Mouse (Mus musculus): Measurements from ENCODE around the gene Prlh. TPM values are rescaled to one million over a fixed set of nuclear protein-coding genes. Genes with fewer than 3 reads are reported as not detected.

Gene Prlh
- polyA plus RNA-seq, 1 experiment from 2014 or later, result not detected

DNA sequence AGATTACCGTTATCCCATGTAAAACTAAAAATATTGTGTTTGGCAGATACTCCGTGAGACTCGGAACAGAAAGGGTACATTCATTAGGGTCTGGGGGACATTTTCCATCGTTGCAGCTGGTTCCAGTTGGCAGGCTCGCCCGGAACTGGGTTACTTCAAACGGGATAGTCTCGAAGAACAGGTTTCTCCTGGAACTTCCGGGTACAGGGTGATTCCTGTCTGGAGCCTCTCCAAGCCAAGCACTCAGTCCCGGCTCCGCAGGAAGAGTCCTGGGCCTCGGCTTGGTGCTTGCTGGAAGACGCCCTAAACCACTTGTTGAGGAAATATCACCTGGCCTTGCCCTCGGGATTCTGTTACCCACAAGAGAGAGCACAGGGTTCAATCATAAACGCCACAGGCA, 25.6 kb upstream of the Prlh start:
- DNase-seq (ENCODE audit: low spot score), result no peak
- 55% methylated on average over 15 of the region's 15 CpGs for WGBS
- Histone ChIP-seq H3K9me3 (no peaks in the 10 kb centered on the region), H3K4me3 (peak overlapping the region; percentile 46; the same call in 1 of the 2 replicates), H3K27me3 (ENCODE audit: insufficient read depth, poor library complexity, severe bottlenecking) (peaks cover 19% of the 10 kb centered on the region), H3K36me3 (no peaks in the 10 kb centered on the region), H3K27ac (no peak overlapping the region), H3K4me1 (replicated peaks) (peaks cover 15% of the 10 kb centered on the region)

DNA sequence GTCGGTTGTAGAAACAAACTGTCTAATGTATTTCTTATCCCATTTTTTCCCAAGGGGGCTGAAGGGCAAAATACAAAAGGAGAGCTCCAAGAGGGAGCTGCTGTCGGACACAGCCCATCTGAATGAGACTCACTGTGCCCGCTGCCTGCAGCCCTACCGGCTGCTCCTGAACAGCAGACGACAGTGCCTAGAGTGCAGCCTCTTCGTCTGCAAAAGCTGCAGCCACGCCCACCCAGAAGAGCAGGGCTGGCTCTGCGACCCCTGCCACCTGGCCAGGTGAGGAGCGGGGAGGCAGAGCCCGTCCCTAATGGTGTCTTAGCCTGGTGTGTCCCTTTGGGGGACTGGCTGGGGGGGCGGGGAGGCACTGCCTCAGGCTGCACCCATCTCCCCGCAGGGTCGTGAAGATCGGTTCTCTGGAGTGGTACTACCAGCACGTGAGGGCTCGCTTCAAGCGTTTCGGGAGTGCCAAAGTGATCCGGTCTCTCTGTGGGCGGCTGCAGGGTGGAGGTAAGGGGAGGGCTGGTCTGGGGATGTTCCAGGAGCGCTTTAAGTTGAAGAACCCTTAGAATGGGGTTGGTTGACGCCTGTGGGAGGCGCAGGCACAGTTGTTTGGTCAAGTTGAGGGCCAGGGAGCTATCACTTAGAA, 24.9 kb upstream of the Prlh start:
- Histone ChIP-seq H3K9me3 (no peaks in the 10 kb centered on the region), H3K36me3 (no peaks in the 10 kb centered on the region), H3K4me1 (replicated peaks) (peaks cover 15% of the 10 kb centered on the region), H3K27ac (peak overlapping the region; percentile 57; the same call in 1 of the 2 replicates), H3K27me3 (ENCODE audit: insufficient read depth, poor library complexity, severe bottlenecking) (peaks cover 19% of the 10 kb centered on the region), H3K4me3 (peak overlapping the region; percentile 46)
- DNase-seq (ENCODE audit: low spot score), result peak; percentile 20
- WGBS, result 1% methylated on average over 23 of the region's 23 CpGs

DNA sequence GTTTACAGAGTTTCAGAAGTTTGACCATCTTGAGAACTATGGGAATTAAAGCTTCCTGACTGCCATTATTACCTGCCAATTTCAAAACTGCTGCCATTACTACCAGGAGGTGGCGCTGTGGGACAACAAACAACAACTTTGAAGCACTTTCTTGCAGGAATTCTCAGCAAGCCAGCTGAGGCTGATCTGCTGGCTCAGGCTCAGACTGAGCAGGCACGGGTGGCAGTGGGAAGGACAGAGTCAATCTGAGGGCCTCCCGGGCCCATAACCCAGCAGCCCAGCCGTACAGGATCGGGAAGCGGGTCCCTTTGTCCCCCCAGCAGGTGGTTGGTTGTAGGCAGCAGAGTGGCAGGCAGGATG, 24.4 kb upstream of the Prlh start:
- Histone ChIP-seq H3K4me1 (replicated peaks) (peaks cover 15% of the 10 kb centered on the region), H3K4me3 (peak overlapping the region; percentile 46), H3K27ac (peak overlapping the region; percentile 66), H3K36me3 (no peaks in the 10 kb centered on the region), H3K27me3 (ENCODE audit: insufficient read depth, poor library complexity, severe bottlenecking) (peaks cover 19% of the 10 kb centered on the region), H3K9me3 (no peaks in the 10 kb centered on the region)
- WGBS, result 5% methylated on average over 6 of the region's 6 CpGs
- peak; percentile 87 for DNase-seq (ENCODE audit: low spot score)

DNA sequence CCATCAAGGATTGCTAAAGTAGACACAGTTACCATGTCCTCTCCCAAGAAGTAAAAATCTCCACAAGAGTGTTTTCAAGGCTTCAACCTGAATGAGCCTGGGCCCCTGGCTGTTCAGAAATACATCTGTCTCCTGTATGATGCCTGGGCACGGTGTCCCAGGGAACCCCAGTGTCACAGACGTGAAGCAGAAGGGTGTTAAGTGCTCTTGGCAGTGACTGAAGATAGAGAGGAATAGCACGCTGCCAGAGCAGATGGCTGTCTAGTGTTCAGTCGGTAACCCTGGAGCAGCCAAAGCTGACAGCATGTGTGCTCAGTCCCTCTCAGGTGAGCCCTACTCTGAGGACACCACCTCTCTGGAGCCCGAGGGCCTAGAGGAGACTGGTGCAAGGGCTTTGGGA, 19.9 kb upstream of the Prlh start:
- Histone ChIP-seq H3K36me3 (no peaks in the 10 kb centered on the region), H3K27me3 (ENCODE audit: insufficient read depth, poor library complexity, severe bottlenecking) (peaks cover 4% of the 10 kb centered on the region), H3K4me1 (replicated peaks) (peaks cover 7% of the 10 kb centered on the region), H3K9me3 (no peaks in the 10 kb centered on the region), H3K27ac (no peak overlapping the region), H3K4me3 (no peak overlapping the region)
- no peak for DNase-seq (ENCODE audit: low spot score)
- WGBS, result 75% methylated on average over 5 of the region's 5 CpGs

DNA sequence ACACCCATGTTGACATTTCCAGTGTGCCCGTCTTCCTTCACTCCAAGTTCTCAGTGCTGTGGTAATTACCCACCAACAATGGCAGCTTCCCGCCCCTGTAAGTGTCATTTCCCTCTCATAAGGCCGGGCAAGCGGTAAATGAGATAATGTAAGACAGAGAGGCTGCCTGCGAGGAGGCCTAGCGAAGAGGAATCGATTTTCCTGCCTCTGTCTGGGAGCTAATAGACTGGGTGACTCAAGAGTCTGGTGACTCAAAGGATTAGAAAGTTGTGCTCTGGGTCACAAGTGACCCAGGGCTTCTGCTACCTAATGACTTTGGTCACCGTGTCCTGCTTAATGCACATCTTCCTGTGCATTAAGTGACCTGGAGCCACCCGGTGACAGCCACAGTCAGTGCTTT, 15.9 kb upstream of the Prlh start:
- Histone ChIP-seq H3K4me1 (replicated peaks) (no peaks in the 10 kb centered on the region), H3K27me3 (ENCODE audit: insufficient read depth, poor library complexity, severe bottlenecking) (0 out of 2 replicates have a peak, but pooled peaks cover 3% of the 10 kb centered on the region), H3K36me3 (no peaks in the 10 kb centered on the region), H3K9me3 (no peaks in the 10 kb centered on the region), H3K27ac (no peak overlapping the region), H3K4me3 (no peak overlapping the region)
- WGBS, result 79% methylated on average over 9 of the region's 9 CpGs
- DNase-seq (ENCODE audit: low spot score), result no peak

DNA sequence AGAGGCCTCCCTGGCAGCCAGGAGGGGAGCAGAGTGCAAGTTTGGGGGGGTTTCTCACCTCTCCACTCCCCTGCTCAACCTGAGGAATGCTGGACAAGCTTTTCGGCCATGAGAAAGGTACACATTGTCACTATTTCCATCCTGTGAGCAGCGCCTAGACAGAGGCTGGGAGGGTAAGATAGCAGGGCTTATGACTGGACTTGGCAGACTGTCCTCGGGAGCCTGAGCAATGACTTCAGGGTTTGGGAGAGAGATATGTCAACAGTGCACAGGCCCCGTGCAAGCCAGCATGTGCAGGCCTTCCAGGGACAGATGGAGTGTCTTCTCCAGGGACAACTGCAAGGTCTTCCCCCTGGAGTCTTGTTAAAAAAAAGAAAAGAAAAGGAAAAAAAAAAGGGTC, 12.9 kb upstream of the Prlh start:
- 0 out of 2 replicates have a peak, but pooled peaks cover 3% of the 10 kb centered on the region for H3K27me3 ChIP-seq (ENCODE audit: insufficient read depth, poor library complexity, severe bottlenecking)
- no peak overlapping the region for H3K27ac ChIP-seq
- no peak overlapping the region for H3K4me3 ChIP-seq
- no peaks in the 10 kb centered on the region for H3K36me3 ChIP-seq
- DNase-seq (ENCODE audit: low spot score), result no peak
- no peaks in the 10 kb centered on the region for H3K9me3 ChIP-seq
- 88% methylated on average over 4 of the region's 4 CpGs for WGBS
- H3K4me1 ChIP-seq (replicated peaks), result no peaks in the 10 kb centered on the region; the same call in 1 of the 2 replicates

DNA sequence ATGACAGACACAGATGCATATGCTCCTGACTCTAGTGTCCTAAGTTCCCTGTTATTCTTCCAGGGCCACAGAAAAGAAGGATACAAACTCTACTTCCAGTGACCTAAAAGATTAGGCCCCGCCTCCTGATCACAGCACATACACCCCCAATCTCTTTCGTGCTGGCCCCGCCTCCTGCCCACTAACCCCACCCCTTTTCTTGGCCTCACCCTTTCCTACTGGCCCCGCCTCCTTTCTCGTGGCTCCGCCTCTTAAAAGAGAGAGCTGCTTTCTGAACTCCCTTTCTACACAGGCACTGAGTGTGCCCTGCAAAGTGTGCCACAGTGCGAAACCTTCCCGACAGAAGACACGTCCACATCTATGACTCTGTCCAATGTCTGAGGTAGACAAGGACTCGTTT, 7.7 kb upstream of the Prlh start:
- Histone ChIP-seq H3K4me3 (no peak overlapping the region), H3K9me3 (no peaks in the 10 kb centered on the region), H3K27me3 (ENCODE audit: insufficient read depth, poor library complexity, severe bottlenecking) (no peaks in the 10 kb centered on the region), H3K4me1 (replicated peaks) (peaks cover 7% of the 10 kb centered on the region; the same call in 1 of the 2 replicates), H3K27ac (peak overlapping the region; percentile 56), H3K36me3 (no peaks in the 10 kb centered on the region)
- DNase-seq (ENCODE audit: low spot score), result peak; percentile 30
- WGBS, result 47% methylated on average over 10 of the region's 10 CpGs

DNA sequence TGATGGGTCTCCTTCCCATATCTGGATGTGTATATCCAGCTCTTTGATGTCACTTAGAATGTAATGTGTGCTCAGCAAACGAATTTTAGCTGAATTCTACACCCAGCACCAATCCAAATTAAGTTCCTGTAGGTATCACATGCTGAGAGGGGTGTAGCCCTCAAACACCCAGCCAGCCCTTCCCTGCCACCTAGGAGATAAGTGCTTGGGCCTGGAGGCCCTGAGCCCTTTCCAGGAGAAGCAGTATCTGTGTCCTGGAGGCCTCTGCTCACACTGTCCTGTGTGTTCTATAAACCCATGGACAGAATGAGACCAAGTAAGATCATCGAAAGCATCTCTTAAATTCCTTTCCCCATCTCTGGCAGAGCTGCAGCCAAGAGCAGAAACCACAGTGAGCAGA, 5.7 kb upstream of the Prlh start:
- Histone ChIP-seq H3K27me3 (ENCODE audit: insufficient read depth, poor library complexity, severe bottlenecking) (no peaks in the 10 kb centered on the region), H3K9me3 (no peaks in the 10 kb centered on the region), H3K4me3 (no peak overlapping the region), H3K4me1 (replicated peaks) (peaks cover 7% of the 10 kb centered on the region; the same call in 1 of the 2 replicates), H3K36me3 (no peaks in the 10 kb centered on the region), H3K27ac (no peak overlapping the region)
- WGBS, result 77% methylated on average over 2 of the region's 2 CpGs
- DNase-seq (ENCODE audit: low spot score), result no peak

DNA sequence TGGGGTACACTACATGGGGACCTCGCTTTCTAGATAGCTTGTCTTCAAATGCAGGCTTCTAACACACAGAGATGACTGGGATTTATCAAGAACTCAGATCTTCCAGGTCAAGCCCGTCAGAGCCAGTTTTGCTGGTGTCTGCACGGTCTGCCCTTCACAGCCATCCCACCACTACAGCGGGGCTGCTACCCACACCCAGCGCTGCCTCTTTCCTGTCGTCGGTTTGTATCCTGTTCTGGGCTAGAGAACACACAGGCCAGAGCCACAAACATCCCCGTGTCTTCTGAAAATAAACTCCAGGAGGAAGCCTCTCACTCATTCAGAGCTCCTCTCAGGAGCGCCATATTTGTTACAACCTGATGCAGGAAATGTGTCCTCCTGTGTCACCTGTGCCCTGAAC, 3.6 kb upstream of the Prlh start:
- 75% methylated on average over 9 of the region's 9 CpGs for WGBS
- no peaks in the 10 kb centered on the region for H3K36me3 ChIP-seq
- peaks cover 7% of the 10 kb centered on the region; the same call in 1 of the 2 replicates for H3K4me1 ChIP-seq (replicated peaks)
- H3K27me3 ChIP-seq (ENCODE audit: insufficient read depth, poor library complexity, severe bottlenecking), result no peaks in the 10 kb centered on the region
- H3K9me3 ChIP-seq, result no peaks in the 10 kb centered on the region
- DNase-seq (ENCODE audit: low spot score), result no peak
- no peak overlapping the region for H3K4me3 ChIP-seq
- no peak overlapping the region for H3K27ac ChIP-seq

DNA sequence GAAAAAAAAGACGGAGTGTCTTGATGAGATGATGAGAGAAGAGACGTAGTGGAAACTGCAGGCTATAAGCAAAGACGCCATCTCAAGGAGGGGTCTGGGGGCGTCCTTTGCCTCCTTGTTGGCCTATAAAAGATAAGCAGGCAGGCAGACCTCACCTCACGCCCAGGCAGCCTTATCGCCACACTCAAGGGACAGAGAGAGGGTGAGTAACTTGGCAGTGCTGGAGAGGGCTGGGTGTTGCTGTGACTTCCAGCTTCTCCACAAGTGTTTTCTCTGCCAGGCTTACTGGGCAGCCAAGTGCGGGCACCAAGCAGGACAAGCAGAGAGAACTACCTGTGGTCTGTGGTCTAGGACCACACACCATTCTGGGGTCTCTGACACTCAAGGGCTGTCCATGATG, 1.2 kb upstream of the Prlh start:
- no peaks in the 10 kb centered on the region for H3K4me1 ChIP-seq (replicated peaks)
- H3K9me3 ChIP-seq, result no peaks in the 10 kb centered on the region
- no peak for DNase-seq (ENCODE audit: low spot score)
- H3K27ac ChIP-seq, result no peak overlapping the region
- 81% methylated on average over 7 of the region's 7 CpGs for WGBS
- no peaks in the 10 kb centered on the region for H3K27me3 ChIP-seq (ENCODE audit: insufficient read depth, poor library complexity, severe bottlenecking)
- H3K4me3 ChIP-seq, result no peak overlapping the region
- no peaks in the 10 kb centered on the region for H3K36me3 ChIP-seq

DNA sequence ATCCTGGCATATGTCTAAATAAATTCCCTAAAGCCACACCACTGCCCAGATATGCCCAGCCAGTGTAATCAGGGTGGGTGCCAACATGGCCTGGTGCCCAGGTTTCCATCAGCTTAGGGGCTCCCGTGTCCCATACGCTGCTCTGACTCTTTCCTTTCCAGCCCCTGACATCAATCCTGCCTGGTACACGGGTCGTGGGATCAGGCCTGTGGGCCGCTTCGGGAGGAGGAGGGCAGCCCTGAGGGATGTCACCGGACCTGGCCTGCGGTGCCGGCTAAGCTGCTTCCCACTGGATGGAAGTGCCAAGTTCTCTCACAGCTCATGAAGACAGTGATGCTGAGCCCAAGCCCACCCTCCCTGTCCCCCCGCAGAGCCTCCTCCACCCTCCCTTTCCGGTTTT, 780 bp downstream of the Prlh start:
- Histone ChIP-seq H3K27ac (no peak overlapping the region), H3K27me3 (ENCODE audit: insufficient read depth, poor library complexity, severe bottlenecking) (peaks cover 9% of the 10 kb centered on the region), H3K4me1 (replicated peaks) (no peaks in the 10 kb centered on the region), H3K9me3 (no peaks in the 10 kb centered on the region), H3K4me3 (no peak overlapping the region), H3K36me3 (no peaks in the 10 kb centered on the region)
- no peak for DNase-seq (ENCODE audit: low spot score)
- 87% methylated on average over 11 of the region's 11 CpGs for WGBS

DNA sequence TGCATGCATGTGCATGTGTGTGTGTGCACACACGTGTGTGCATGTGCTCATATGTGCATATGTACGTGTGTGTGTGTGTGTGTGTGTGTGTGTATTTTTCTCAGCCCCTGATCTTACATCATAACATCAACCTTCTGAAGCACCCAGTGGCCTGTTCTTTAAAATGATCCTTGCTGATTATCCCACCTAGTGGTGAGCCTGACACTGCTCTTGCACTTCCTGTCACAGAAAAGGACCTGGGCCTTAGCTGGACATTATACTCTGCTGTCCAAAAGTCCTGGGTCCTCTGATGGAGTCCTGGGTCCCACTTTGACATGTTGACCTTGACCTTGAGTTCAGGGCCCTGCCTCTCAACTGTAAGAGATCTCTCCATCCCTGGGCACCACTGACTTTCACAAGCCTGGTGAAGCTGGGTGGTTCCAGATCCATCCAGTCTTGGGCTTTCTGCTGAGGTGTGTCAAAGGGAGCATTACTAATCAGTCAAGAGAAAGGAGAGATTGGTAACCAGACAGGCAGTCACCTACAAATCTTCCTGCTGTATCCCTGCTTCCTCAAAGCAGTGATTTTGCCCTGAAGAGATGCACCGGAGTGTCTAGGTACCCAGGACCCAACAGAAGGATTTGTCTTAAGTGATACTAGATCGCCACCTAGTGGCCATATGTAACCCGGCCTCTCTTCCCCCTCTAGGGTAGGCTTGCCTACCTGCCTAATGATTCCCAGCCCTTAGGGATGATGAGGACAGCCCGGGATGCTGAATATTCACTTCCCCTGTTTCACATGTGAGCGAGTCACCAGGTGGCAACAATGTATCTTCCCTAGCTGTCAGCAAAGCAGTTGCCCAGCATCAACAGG, 3.6 kb downstream of the Prlh start:
- Histone ChIP-seq H3K9me3 (no peaks in the 10 kb centered on the region), H3K4me3 (no peak overlapping the region), H3K4me1 (replicated peaks) (no peaks in the 10 kb centered on the region), H3K36me3 (no peaks in the 10 kb centered on the region), H3K27me3 (ENCODE audit: insufficient read depth, poor library complexity, severe bottlenecking) (peaks cover 11% of the 10 kb centered on the region), H3K27ac (no peak overlapping the region)
- WGBS, result 33% methylated on average over 7 of the region's 7 CpGs
- peak; percentile 64 for DNase-seq (ENCODE audit: low spot score)

DNA sequence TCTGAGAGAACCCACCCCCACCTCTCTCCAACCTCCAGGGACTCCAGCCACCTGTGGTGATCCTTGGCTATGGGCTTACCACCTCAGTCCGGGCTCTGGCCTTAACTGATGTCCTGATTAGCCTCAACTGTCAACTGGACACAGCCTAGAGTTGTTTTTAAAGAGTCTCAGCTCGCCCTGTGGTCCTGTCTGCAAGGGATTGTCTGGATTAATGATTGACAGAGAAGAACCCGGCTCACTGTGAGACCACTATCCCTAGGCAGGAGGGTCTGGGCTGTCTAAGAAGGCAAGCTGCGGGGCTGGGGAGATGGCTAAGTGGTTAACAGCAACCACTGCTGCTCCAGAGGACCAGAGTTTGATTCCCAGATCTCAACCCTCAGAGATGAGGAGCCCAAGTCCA, 9.6 kb downstream of the Prlh start:
- Histone ChIP-seq H3K36me3 (no peaks in the 10 kb centered on the region), H3K4me1 (replicated peaks) (peaks cover 17% of the 10 kb centered on the region), H3K9me3 (no peaks in the 10 kb centered on the region), H3K4me3 (no peak overlapping the region), H3K27me3 (ENCODE audit: insufficient read depth, poor library complexity, severe bottlenecking) (peaks cover 11% of the 10 kb centered on the region), H3K27ac (0 out of 2 replicates have a peak overlapping the region, but pooled peaks have one; percentile 23)
- 46% methylated on average over 4 of the region's 4 CpGs for WGBS
- no peak for DNase-seq (ENCODE audit: low spot score)

Measured in hindbrain, embryonic 10.5 days (tissue).